Mouse (Mus musculus) ES-Bruce4 (cell line): Measurements from ENCODE around the gene Col2a1.

Experiments used
- CTCF ChIP-seq: IDR thresholded peaks from one replicate; pipeline ENCODE4 v1.8.1; 2011; ENCODE audit warnings: low read depth, low read length
- EP300 ChIP-seq: IDR thresholded peaks from 2 replicates; pipeline ENCODE4 v1.6.1; 2011; ENCODE audit warnings: low read depth, low read length; ENCODE audit not compliant: insufficient read depth
- POLR2A ChIP-seq: IDR thresholded peaks from one replicate; pipeline ENCODE4 v1.8.1; 2011; ENCODE audit warnings: low read length; ENCODE audit not compliant: insufficient read depth

- TF ChIP-seq POLR2A (no peak), CTCF (no peak), EP300 (no peak)
Observed at GRCm38 (mm10) chr15:97948720-97949119, 55.8 kb downstream of the Col2a1 start.
